Mouse (Mus musculus) kidney, postnatal 0 days (tissue): ENCODE results near the gene Gli2. TPM values are rescaled to one million over a fixed set of nuclear protein-coding genes. Genes with fewer than 3 reads are reported as not detected.

Experiments
- ATAC-seq: fragments of 200-750 bp; cut with Nextera tagmentation; replicated peaks from 2 replicates; pipeline ENCODE4 v1.8.0; 2017; ENCODE audit warnings: low read depth, moderate number of reproducible peaks, moderate TSS enrichment, moderate library complexity; ENCODE audit not compliant: low FRiP score
- DNase-seq: peaks from one replicate; pipeline ENCODE4 v3.0.0-alpha.2; 2016; ENCODE audit warnings: low spot score
- H3K27ac ChIP-seq: fragments of 300-500 bp; sonication (generic); 2 replicates; pipeline ENCODE4 v1.5.1; 2014; ENCODE audit warnings: mild to moderate bottlenecking
- H3K27me3 ChIP-seq: fragments of 300-500 bp; sonication (generic); 2 replicates; pipeline ENCODE4 v1.6.1; 2014; ENCODE audit warnings: low read length, mixed read lengths; ENCODE audit not compliant: insufficient read depth
- H3K36me3 ChIP-seq: fragments of 300-500 bp; sonication (generic); 2 replicates; pipeline ENCODE4 v1.6.1; 2014; ENCODE audit warnings: low read length, mixed read lengths; ENCODE audit not compliant: insufficient read depth
- H3K4me1 ChIP-seq: fragments of 300-500 bp; sonication (generic); replicated peaks from 2 replicates; pipeline ENCODE4 v1.6.1; 2014; ENCODE audit warnings: antibody characterized with exemption, low read length, mixed read lengths; ENCODE audit not compliant: insufficient read depth
- H3K4me2 ChIP-seq: fragments of 300-500 bp; sonication (generic); 2 replicates; pipeline ENCODE4 v1.6.1; 2014; ENCODE audit warnings: mild to moderate bottlenecking, low read length, moderate library complexity, mixed read lengths
- H3K4me3 ChIP-seq: fragments of 300-500 bp; sonication (generic); replicated peaks from 2 replicates; pipeline ENCODE4 v1.5.1; 2014; ENCODE audit warnings: low read depth, low read length
- H3K9ac ChIP-seq: fragments of 300-500 bp; sonication (generic); 2 replicates; pipeline ENCODE4 v1.6.1; 2014; ENCODE audit warnings: low read depth, low read length
- H3K9me3 ChIP-seq: fragments of 300-500 bp; sonication (generic); replicated peaks from 2 replicates; pipeline ENCODE4 v1.6.1; 2016; ENCODE audit warnings: low read length, inconsistent platforms, mixed read lengths
- CTCF ChIP-seq: IDR thresholded peaks from 2 replicates; pipeline ENCODE4 v1.5.1; 2016; ENCODE audit warnings: antibody characterized with exemption, low read depth, mild to moderate bottlenecking, moderate library complexity
- WGBS: fragments of 180-500 bp; shearing (Covaris S2); extraction: QIAGEN DNeasy Blood & Tissue Kit; methylation state at CpG from one replicate; pipeline ENCODE4 v1.1.7; 2014; 5-methylcytosine and 5-hydroxymethylcytosine counted together
- polyA plus RNA-seq: library from polyadenylated mRNA; unstranded; fragments of >200 nt; fragmentation: Nextera tagmentation; extraction: Ambion mirVana; gene quantifications from 2 replicates; pipeline ENCODE4 v1.2.1, GENCODE M21; 2015

Gene Gli2
- polyA plus RNA-seq, 1 experiment from 2014 or later: 2.6 TPM

DNA sequence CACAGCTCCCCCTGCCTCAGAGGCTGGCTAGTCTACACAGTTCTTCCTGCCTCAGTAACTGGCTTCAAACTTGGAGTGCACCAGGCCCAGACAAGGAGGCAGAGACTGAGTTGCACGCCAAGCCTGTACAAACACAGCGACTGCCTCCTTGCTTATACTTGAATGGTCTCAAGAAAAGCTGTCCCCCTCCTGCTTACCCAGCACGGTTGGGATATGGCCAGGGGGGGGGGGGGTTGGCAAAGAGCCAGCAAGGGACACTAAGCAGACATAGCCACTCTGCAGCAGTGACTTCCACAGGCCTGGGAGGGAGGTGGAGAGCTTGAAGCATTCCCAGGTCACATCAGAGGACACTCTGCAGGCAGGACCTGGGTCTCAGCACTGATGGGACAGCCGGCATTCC is 117.3 kb downstream of the Gli2 start:
- WGBS: 10% methylated on average over 4 of the region's 4 CpGs
- DNase-seq: peak; percentile 52
- H3K4me3 ChIP-seq: no peak overlapping the region
- no peaks in the 10 kb centered on the region for H3K9me3 ChIP-seq
- H3K27me3 ChIP-seq: no peaks in the 10 kb centered on the region
- peaks cover 7% of the 10 kb centered on the region for H3K4me1 ChIP-seq
- peak; percentile 54; the same call in 1 of the 2 replicates for ATAC-seq
- TF ChIP-seq CTCF: no peak
- no peak overlapping the region for H3K27ac ChIP-seq
- H3K36me3 ChIP-seq: no peaks in the 10 kb centered on the region
- no peak overlapping the region for H3K4me2 ChIP-seq
- no peak overlapping the region for H3K9ac ChIP-seq

DNA sequence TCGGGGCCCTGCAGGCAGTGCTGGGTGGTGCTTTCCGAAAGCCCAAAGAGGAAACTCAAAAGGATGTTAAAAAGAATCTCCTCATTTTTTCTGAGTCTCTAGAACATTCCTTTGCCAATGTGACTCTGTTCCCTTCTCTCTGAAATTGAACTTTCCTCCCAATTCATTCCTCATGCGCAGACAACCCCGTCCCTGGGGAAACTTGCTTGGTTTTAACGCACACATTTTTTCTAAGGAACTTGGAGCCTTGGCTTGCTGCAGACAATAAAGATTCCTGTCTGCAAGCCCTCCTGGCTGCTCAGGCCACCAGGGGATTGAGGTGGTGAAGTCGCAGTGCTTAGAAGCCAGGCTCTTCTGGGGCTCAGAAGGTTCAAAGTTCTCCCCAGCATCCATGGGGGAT is 117.9 kb downstream of the Gli2 start:
- Histone ChIP-seq H3K27ac (no peak overlapping the region), H3K4me3 (no peak overlapping the region), H3K9ac (no peak overlapping the region), H3K36me3 (no peaks in the 10 kb centered on the region), H3K9me3 (no peaks in the 10 kb centered on the region), H3K4me1 (peaks cover 7% of the 10 kb centered on the region), H3K4me2 (no peak overlapping the region), H3K27me3 (no peaks in the 10 kb centered on the region)
- 0 out of 2 replicates have a peak, but pooled peaks have one; percentile 4 for TF ChIP-seq CTCF
- 33% methylated on average over 6 of the region's 6 CpGs for whole genome bisulfite sequencing
- peak; percentile 75 for DNase-seq
- no peak for ATAC-seq

DNA sequence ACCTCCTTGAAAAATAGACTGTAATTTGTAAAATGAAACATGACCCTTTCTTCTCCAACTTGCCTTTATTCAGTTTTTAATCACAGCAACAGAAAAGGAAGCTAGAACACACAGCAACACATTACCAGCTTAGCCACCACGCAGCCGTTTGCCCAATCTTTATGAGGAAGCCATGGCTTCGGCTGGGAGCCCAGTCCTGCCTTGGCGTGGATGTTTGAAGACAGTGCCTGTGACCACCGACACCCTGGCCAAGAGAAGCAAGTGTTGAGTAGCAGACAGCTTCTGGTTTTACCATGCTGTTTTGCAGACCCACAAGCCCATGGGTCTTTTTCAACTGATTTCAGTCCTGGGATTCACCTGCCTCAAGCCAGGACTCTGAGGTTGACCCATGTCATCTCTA is 121.3 kb downstream of the Gli2 start:
- no peak for ATAC-seq
- no peak for TF ChIP-seq CTCF
- no peaks in the 10 kb centered on the region for H3K36me3 ChIP-seq
- WGBS: 85% methylated on average over 5 of the region's 5 CpGs
- H3K4me3 ChIP-seq: no peak overlapping the region
- no peak overlapping the region for H3K27ac ChIP-seq
- H3K4me2 ChIP-seq: no peak overlapping the region
- H3K9ac ChIP-seq: no peak overlapping the region
- H3K9me3 ChIP-seq: no peaks in the 10 kb centered on the region
- DNase-seq: no peak
- no peaks in the 10 kb centered on the region for H3K27me3 ChIP-seq
- peaks cover 7% of the 10 kb centered on the region for H3K4me1 ChIP-seq

DNA sequence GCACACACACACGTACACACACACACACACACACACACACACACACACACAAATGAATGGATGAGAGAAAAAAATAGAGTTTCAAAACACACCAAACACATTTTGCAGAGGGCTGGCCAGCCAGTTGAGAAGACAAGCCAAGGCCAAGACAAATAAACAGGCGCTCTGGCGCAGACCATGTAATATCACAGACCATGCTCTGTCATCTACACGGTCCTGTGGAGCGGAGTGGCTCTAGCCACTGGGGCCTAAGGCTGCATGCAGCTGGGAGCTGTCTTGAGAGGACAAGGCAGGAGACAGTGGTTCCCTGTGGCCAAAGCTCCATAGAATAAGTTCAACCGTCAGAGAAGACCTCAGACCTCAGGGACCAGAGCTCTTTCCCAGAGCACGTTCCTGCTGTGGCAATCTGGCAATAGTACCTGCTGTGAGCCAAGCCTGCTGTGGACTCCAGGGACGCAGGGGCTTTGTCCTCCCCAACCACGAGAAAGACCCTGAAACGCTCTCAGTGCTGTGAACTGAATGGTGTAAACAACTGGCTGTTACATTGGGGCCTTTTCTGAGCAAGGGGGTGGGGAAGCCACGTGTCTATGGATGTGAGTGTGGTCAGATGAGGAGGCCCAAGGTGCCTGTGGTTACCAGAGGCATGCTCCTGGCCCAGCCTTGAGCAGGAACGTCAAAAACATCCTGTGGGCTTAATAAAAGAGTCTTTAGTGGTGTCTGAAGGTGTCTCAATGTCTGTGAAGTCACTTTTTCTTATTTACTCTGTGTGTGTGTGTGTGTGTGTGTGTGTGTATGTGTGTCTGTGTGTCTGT is 125.7 kb downstream of the Gli2 start:
- Histone ChIP-seq H3K4me3 (no peak overlapping the region), H3K36me3 (no peaks in the 10 kb centered on the region), H3K27ac (no peak overlapping the region), H3K27me3 (no peaks in the 10 kb centered on the region), H3K9me3 (no peaks in the 10 kb centered on the region), H3K4me1 (no peaks in the 10 kb centered on the region), H3K4me2 (no peak overlapping the region), H3K9ac (no peak overlapping the region)
- 57% methylated on average over 12 of the region's 12 CpGs for WGBS
- ATAC-seq: no peak; the same call in 1 of the 2 replicates
- DNase-seq: peak; percentile 68
- no peak for TF ChIP-seq CTCF

DNA sequence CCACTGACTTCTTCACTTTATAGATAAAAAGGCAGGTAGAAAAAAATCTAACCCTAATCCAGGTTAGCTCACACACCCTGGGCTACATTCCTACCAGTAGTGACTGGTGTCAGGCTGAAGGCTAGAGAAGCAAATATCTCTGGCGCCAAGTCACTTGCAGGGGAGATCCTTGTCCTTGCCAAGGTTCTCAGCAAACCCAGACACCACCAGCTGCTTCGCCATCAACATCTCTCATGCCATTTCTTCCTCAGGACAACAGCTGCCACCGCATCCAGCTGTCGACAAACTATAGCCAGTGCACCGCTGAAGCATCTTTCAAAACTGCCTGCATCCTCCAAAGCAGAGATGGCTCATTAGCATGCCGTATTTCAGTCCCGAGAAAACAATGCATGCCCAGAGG is 126.9 kb downstream of the Gli2 start:
- H3K4me3 ChIP-seq: no peak overlapping the region
- DNase-seq (no peak), ATAC-seq (no peak)
- no peaks in the 10 kb centered on the region for H3K9me3 ChIP-seq
- H3K4me1 ChIP-seq: no peaks in the 10 kb centered on the region
- H3K36me3 ChIP-seq: no peaks in the 10 kb centered on the region
- no peak overlapping the region for H3K27ac ChIP-seq
- no peak for TF ChIP-seq CTCF
- H3K9ac ChIP-seq: no peak overlapping the region
- no peaks in the 10 kb centered on the region for H3K27me3 ChIP-seq
- WGBS: 91% methylated on average over 7 of the region's 7 CpGs
- H3K4me2 ChIP-seq: no peak overlapping the region

DNA sequence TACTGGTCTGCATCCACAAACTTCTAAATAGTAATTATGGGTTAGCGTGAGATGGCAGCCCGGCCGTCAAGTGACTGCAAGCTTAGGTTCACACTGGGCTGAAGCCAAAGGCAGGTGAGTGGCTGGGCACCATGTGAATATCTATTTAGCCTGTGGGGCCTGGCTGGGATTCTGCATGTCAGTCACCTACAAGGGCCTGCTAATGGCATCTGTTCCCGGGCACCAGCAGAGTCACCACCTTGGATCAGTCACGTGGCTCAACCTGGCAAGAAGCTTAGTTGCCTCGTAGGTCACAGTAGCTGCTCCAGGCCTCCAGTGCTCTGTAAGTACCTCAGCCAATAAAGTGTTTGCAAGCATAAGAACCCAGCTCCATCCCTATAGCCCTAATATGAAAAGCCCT is 131.2 kb downstream of the Gli2 start:
- no peaks in the 10 kb centered on the region for H3K36me3 ChIP-seq
- no peaks in the 10 kb centered on the region for H3K27me3 ChIP-seq
- DNase-seq (no peak), ATAC-seq (no peak)
- H3K9ac ChIP-seq: no peak overlapping the region
- TF ChIP-seq CTCF: no peak
- WGBS: 83% methylated on average over 6 of the region's 6 CpGs
- H3K4me3 ChIP-seq: no peak overlapping the region
- H3K4me1 ChIP-seq: no peaks in the 10 kb centered on the region
- no peak overlapping the region for H3K4me2 ChIP-seq
- H3K27ac ChIP-seq: no peak overlapping the region
- H3K9me3 ChIP-seq: no peaks in the 10 kb centered on the region
